Mouse (Mus musculus): ENCODE data around the gene 2210016L21Rik. TPM values are rescaled to one million over a fixed set of nuclear protein-coding genes. Genes with fewer than 3 reads are reported as not detected.
"Not testable (repeated sequence)": the region's sequence is repeated elsewhere in the genome, so short reads cannot be mapped to it uniquely, and the experiment has no call there.

Gene 2210016L21Rik
- polyA plus RNA-seq, 1 experiment: 16.6 TPM

- WGBS: 36% methylated on average over 3 of the region's 3 CpGs
- DNase-seq: no peak
These were observed 6.1 kb upstream of the 2210016L21Rik start for GRCm38 (mm10) chr5:114935838-114936237.

GRCm38 (mm10) chr5:114941138-114941537, 820 bp upstream of the 2210016L21Rik start:
- WGBS: 46% methylated on average over 3 of the region's 3 CpGs
- H3K4me3 ChIP-seq (replicated peaks; ENCODE audit: extremely low read depth, low read depth, low read length); H3K4me1 ChIP-seq (ENCODE audit: control insufficient read depth, insufficient read depth, low read length); DNase-seq: not testable (repeated sequence)

More at GRCm38 (mm10) chr5:114935838-114936237, 6.1 kb upstream of the 2210016L21Rik start:
- no peak for TF ChIP-seq CTCF (IDR thresholded peaks at IDR 0.05; ENCODE audit: insufficient read depth, low read length)
- TF ChIP-seq POLR2A (IDR thresholded peaks at IDR 0.05; ENCODE audit: borderline replicate concordance, extremely low read depth, low read depth, low read length): no peak
- Histone ChIP-seq H3K4me3 (replicated peaks; ENCODE audit: extremely low read depth, low read depth, low read length) (no peak overlapping the region), H3K4me1 (ENCODE audit: control insufficient read depth, insufficient read depth, low read length) (no peaks in the 10 kb centered on the region)

- DNase-seq: no peak
- no peaks in the 10 kb centered on the region for H3K4me1 ChIP-seq (ENCODE audit: control insufficient read depth, insufficient read depth, low read length)
- WGBS: 38% methylated on average over 4 of the region's 4 CpGs
- H3K4me3 ChIP-seq (replicated peaks; ENCODE audit: extremely low read depth, low read depth, low read length): peak overlapping the region; percentile 77
- no peak for TF ChIP-seq CTCF (IDR thresholded peaks at IDR 0.05; ENCODE audit: insufficient read depth, low read length)
- no peak for TF ChIP-seq POLR2A (IDR thresholded peaks at IDR 0.05; ENCODE audit: borderline replicate concordance, extremely low read depth, low read depth, low read length)
These were observed 790 bp downstream of the 2210016L21Rik start for GRCm38 (mm10) chr5:114942766-114943130.

GRCm38 (mm10) chr5:114945072-114945471, 3.1 kb downstream of the 2210016L21Rik start:
- TF ChIP-seq POLR2A (IDR thresholded peaks at IDR 0.05; ENCODE audit: borderline replicate concordance, extremely low read depth, low read depth, low read length): no peak
- no peak for TF ChIP-seq CTCF (IDR thresholded peaks at IDR 0.05; ENCODE audit: insufficient read depth, low read length)
- DNase-seq: no peak
- no peak overlapping the region for H3K4me3 ChIP-seq (replicated peaks; ENCODE audit: extremely low read depth, low read depth, low read length)
- H3K4me1 ChIP-seq (ENCODE audit: control insufficient read depth, insufficient read depth, low read length): no peaks in the 10 kb centered on the region
- 98% methylated on average over 10 of the region's 10 CpGs for WGBS

- Histone ChIP-seq H3K4me3 (replicated peaks; ENCODE audit: extremely low read depth, low read depth, low read length) (no peak overlapping the region), H3K4me1 (ENCODE audit: control insufficient read depth, insufficient read depth, low read length) (no peaks in the 10 kb centered on the region)
- 19% methylated on average over 6 of the region's 6 CpGs for WGBS
- TF ChIP-seq POLR2A (IDR thresholded peaks at IDR 0.05; ENCODE audit: borderline replicate concordance, extremely low read depth, low read depth, low read length) (no peak), CTCF (IDR thresholded peaks at IDR 0.05; ENCODE audit: insufficient read depth, low read length) (no peak)
- DNase-seq: no peak
These were observed 6.9 kb downstream of the 2210016L21Rik start for GRCm38 (mm10) chr5:114948891-114949290.

GRCm38 (mm10) chr5:114949316-114949715, 7.4 kb downstream of the 2210016L21Rik start:
- WGBS: 47% methylated on average over 5 of the region's 5 CpGs
- no peak for DNase-seq

GRCm38 (mm10) chr5:114949812-114950211, 7.9 kb downstream of the 2210016L21Rik start:
- TF ChIP-seq CTCF (IDR thresholded peaks at IDR 0.05; ENCODE audit: insufficient read depth, low read length): no peak
- TF ChIP-seq POLR2A (IDR thresholded peaks at IDR 0.05; ENCODE audit: borderline replicate concordance, extremely low read depth, low read depth, low read length): no peak
- Histone ChIP-seq H3K4me3 (replicated peaks; ENCODE audit: extremely low read depth, low read depth, low read length) (no peak overlapping the region), H3K4me1 (ENCODE audit: control insufficient read depth, insufficient read depth, low read length) (no peaks in the 10 kb centered on the region)
- WGBS: 90% methylated on average over 9 of the region's 9 CpGs
- no peak for DNase-seq

More at GRCm38 (mm10) chr5:114949316-114949715, 7.4 kb downstream of the 2210016L21Rik start:
- H3K4me3 ChIP-seq (replicated peaks; ENCODE audit: extremely low read depth, low read depth, low read length): no peak overlapping the region
- TF ChIP-seq POLR2A (IDR thresholded peaks at IDR 0.05; ENCODE audit: borderline replicate concordance, extremely low read depth, low read depth, low read length) (no peak), CTCF (IDR thresholded peaks at IDR 0.05; ENCODE audit: insufficient read depth, low read length) (no peak)
- no peaks in the 10 kb centered on the region for H3K4me1 ChIP-seq (ENCODE audit: control insufficient read depth, insufficient read depth, low read length)

GRCm38 (mm10) chr5:114950669-114951068, 8.7 kb downstream of the 2210016L21Rik start:
- Histone ChIP-seq H3K4me1 (ENCODE audit: control insufficient read depth, insufficient read depth, low read length) (no peaks in the 10 kb centered on the region), H3K4me3 (replicated peaks; ENCODE audit: extremely low read depth, low read depth, low read length) (no peak overlapping the region)
- 75% methylated on average over 12 of the region's 12 CpGs for WGBS
- no peak for DNase-seq
- no peak for TF ChIP-seq CTCF (IDR thresholded peaks at IDR 0.05; ENCODE audit: insufficient read depth, low read length)

- 79% methylated on average over 21 of the region's 21 CpGs for WGBS
- no peak overlapping the region for H3K4me3 ChIP-seq (replicated peaks; ENCODE audit: extremely low read depth, low read depth, low read length)
- DNase-seq: no peak
- TF ChIP-seq CTCF (IDR thresholded peaks at IDR 0.05; ENCODE audit: insufficient read depth, low read length) (no peak), POLR2A (IDR thresholded peaks at IDR 0.05; ENCODE audit: borderline replicate concordance, extremely low read depth, low read depth, low read length) (no peak)
- no peaks in the 10 kb centered on the region for H3K4me1 ChIP-seq (ENCODE audit: control insufficient read depth, insufficient read depth, low read length)
These were observed 9.4 kb downstream of the 2210016L21Rik start for GRCm38 (mm10) chr5:114951279-114951880.

- 83% methylated on average over 14 of the region's 14 CpGs for WGBS
- TF ChIP-seq CTCF (IDR thresholded peaks at IDR 0.05; ENCODE audit: insufficient read depth, low read length): no peak
- no peak for TF ChIP-seq POLR2A (IDR thresholded peaks at IDR 0.05; ENCODE audit: borderline replicate concordance, extremely low read depth, low read depth, low read length)
- no peaks in the 10 kb centered on the region for H3K4me1 ChIP-seq (ENCODE audit: control insufficient read depth, insufficient read depth, low read length)
- no peak overlapping the region for H3K4me3 ChIP-seq (replicated peaks; ENCODE audit: extremely low read depth, low read depth, low read length)
- no peak for DNase-seq
These were observed 11.4 kb downstream of the 2210016L21Rik start for GRCm38 (mm10) chr5:114953326-114953725.

Data from lung, adult 2 months (tissue).